Mouse (Mus musculus) CD4-positive, CD25-positive, alpha-beta regulatory T cell, adult 4 months (primary cell): Measurements from ENCODE around the gene Lamc2. TPM values are rescaled to one million over a fixed set of nuclear protein-coding genes. Genes with fewer than 3 reads are reported as not detected.

Experiments used
- ATAC-seq: one replicate; pipeline ENCODE4 v1.8.0; 2017
- polyA plus RNA-seq, 2 experiments: library from polyadenylated mRNA; unstranded; fragments of 100-300 nt; shearing (Covaris generic); gene quantifications; one replicate each; pipeline ENCODE4 v1.2.1; 2017

Lamc2 gene
- polyA plus RNA-seq, 2 experiments from 2014 or later, result 0.35 to 0.50 TPM

GRCm38 (mm10) chr1:153180160-153180559 lies 6.1 kb downstream of the Lamc2 start:
- no peak for ATAC-seq

- ATAC-seq, result no peak
Observed at GRCm38 (mm10) chr1:153174801-153175200, 11.4 kb downstream of the Lamc2 start.

- no peak for ATAC-seq
Observed at GRCm38 (mm10) chr1:153173276-153173675, 13.0 kb downstream of the Lamc2 start.

DNA sequence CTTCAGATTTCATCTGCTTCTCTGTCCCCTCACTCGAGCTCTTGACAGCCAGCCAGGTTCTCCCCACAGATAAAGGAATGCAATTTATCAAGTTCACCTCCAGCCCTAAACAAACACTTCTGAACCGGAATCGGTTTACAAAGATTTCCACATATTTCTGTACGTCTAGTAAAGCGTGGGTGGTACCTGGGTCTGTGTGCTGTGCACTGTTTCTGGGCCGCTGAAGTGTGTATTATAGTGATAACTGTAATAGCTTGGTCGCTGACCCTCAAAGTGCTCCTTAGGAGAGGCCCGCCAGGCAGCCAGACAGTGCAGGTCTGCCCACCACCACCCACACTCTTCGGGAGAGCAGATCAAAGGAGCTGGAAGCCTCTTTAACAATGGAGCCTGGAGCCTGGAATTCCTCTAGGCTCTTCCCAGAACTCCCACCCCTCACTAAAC lies 13.9 kb downstream of the Lamc2 start:
- no peak for ATAC-seq

- ATAC-seq, result no peak
Observed at GRCm38 (mm10) chr1:153171011-153171410, 15.2 kb downstream of the Lamc2 start.

GRCm38 (mm10) chr1:153168293-153168692 lies 18.0 kb downstream of the Lamc2 start:
- ATAC-seq, result no peak

- ATAC-seq, result no peak
Observed at GRCm38 (mm10) chr1:153163831-153164230, 22.4 kb downstream of the Lamc2 start.

- no peak for ATAC-seq
Observed at GRCm38 (mm10) chr1:153159137-153159536, 27.1 kb downstream of the Lamc2 start.

DNA sequence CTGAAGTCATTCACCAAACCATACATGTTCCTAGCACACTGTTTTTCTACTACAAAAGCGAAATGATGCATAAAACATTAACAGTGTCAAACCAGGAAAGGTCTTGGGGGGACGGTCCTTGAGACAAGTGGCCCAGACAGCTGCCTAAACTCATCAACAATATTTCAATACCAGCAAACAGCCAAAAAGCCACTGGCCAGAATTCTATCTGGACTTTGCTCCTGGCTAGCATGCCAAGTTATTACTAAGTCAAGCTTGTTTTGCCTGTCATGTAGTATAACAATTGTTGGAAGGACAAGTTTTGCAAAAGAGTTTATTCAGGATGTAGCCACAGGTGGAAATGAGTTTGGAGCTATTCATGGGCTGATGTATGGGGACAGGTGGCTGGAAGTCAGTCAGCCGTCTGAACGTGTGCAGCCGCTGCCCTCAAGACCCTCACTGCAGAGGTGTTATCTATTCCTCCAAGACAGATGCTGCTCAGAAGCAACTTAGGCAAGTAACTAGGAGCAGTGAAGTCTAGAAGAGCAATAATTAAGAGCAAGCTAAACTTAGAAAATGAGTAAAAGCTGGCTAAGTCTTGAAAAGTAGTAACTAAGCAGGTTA lies 29.1 kb downstream of the Lamc2 start:
- no peak for ATAC-seq

DNA sequence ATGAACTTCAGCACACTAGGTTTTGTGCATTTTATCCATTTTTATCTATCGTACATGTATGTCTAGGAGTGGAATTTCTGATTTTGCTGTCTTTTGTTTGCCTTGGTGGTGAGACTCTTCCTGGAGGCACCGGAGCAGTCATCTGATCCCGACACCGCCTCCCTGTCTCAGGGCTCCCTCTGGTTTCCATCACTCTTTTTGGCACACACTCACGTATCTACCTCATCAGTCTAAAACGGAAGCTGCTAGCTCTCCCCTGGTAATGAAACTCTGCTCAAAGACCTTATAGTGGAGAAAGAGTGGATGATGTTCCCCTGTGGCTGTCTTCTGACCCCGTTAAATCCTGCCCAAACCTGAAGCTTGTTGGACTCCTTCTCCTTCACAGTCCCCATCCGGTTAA lies 30.9 kb downstream of the Lamc2 start:
- no peak for ATAC-seq

DNA sequence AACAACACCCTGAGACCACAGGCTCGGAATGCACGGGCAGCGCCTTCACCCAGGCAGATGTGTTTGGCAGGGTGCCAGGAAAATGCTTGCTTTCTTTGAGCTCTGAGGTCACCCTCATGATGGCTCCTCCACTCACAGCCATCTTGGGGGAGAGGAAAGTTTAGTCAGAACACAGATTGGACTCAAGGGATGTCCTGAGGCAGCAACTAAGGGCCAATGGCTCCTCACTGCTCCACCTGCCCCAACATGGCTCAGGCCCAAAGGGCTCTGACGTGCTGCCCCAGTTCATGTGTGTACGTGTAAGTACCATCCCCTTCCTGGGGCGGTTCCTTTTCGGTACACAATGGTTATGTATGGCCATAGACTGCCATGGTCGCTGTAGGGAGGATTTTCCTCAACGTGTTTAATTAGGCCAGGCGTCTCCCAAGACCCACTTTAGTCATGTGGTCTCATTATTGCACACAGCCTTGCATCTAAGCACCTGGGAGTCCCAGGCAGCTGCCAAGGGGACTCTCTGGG lies 32.6 kb downstream of the Lamc2 start:
- no peak for ATAC-seq

DNA sequence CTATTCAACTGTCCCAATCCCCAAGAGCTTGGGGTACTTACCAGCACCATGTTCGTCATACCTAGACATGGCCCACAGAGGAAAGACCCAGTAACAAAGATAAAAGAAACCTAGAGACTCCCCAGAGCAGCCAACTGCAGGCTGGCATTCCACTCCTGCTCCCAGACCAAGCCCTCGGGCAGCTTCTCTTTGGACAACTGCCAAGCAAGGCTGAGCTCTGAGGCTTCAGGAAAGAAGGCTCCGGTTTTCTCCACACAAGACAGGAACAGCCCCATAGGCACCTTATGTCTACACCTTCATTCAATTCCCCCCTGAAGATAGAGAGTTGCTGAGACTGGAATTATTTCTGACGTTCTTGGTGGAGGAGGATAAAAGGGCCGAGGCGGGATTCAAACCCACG lies 33.7 kb downstream of the Lamc2 start:
- ATAC-seq, result no peak

DNA sequence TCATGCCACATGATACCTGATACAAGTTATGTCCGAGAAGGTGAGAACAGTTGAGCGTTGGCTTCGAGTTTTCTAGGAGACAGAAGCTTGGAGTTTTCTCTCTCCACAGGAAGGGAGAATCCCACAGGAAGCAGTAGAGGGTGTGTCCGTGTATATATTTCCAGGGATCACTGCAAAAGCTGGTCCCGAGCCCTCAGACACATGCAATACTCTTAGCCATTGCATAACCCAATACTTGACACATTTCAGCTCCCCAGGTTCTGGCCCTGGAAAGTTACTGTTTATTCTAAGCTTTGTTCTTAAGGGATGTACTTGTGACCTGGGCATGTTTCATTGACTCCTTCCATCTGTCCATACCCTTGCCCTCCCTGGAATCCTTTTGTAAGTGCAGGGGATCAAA lies 40.5 kb downstream of the Lamc2 start:
- ATAC-seq, result no peak

DNA sequence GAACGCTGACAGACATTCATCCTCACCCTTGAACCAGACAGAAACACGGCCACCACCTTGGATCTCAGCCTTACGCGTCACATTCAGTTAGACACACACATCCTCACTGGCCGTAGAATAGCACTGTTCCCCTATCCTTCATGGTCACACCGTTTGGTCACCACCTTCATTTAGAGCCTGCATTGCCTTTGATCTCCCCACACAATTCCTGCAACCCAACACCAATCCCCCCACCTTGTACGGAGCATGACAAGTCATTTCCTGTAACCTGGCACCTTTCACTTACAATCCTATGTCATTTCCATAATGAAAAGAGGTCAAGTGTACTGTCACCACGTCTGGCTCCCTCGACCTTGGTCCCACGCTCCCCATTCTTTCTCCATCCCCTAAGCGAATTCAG lies 42.2 kb downstream of the Lamc2 start:
- no peak for ATAC-seq

DNA sequence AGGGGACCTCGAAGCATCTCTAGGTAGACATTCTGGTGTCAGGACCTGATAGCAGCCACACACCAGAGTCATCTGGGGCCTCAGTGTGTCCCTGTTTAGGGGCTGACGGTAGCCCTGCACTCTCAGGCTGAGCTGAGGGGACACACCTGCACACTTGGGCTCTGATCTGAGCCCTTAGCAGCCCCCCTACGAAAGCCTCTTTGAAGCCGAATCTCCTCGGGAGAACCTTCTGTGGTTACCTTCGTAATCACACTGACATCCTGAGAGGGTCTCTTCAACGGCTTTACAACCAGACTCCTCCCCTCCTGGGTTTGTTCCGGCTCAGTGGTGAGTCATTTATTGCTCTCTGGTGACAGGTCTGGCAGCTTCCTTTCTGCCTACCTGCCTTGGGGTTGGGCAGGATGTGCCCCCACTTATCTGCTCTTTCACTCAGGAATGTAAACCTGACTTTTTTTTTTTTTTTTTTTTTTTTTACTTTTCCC lies 45.5 kb downstream of the Lamc2 start:
- ATAC-seq, result peak; percentile 99

GRCm38 (mm10) chr1:153140265-153140664 lies 46.0 kb downstream of the Lamc2 start:
- ATAC-seq, result no peak

GRCm38 (mm10) chr1:153139635-153140034 lies 46.6 kb downstream of the Lamc2 start:
- no peak for ATAC-seq

GRCm38 (mm10) chr1:153138486-153138885 lies 47.8 kb downstream of the Lamc2 start:
- ATAC-seq, result no peak

- no peak for ATAC-seq
Observed at GRCm38 (mm10) chr1:153136647-153137046, 49.6 kb downstream of the Lamc2 start.

DNA sequence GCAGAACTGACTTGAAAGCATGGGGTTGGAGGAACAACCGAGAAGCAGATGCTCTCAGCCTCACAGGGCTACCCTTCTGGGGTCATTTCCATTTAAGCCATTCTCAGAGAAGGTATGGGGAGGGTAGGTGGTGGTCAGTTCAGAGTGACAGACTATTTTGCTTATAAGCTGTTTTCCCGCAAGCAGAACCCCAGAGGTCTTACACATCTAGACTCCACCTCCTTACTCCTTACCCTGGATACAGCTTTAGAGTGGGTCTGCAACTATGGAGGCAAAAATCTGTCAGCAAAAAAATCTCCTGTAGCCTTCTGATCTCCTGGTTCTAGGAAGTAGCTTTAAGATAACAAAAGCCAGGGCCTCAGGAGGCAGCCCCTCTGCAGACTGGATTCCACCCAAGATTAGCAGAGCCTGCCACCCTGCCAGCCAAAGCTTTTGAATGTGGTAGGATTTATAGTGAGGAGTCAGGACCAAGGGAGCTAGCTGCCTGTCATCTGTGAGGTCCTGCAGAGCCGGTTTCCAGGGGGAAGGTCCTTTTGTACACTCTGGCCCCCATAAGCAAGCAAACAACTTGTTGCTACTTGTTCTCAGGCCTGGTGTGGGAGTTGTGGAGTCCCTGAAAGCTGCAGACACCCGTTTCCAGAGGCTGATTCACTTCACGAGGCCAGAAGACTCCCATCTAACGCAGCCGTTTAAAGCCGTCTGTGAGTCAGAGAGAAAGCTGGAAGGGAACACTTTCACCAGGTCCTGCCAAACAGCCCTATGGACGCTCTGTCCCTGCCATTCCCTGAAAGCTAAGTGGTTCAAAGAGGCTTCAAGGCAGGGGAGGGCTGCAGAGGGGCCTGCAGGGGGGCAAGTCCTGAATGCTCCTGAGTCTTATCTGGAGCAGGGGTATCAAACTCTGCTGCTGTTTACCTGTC lies 52.1 kb downstream of the Lamc2 start:
- no peak for ATAC-seq

DNA sequence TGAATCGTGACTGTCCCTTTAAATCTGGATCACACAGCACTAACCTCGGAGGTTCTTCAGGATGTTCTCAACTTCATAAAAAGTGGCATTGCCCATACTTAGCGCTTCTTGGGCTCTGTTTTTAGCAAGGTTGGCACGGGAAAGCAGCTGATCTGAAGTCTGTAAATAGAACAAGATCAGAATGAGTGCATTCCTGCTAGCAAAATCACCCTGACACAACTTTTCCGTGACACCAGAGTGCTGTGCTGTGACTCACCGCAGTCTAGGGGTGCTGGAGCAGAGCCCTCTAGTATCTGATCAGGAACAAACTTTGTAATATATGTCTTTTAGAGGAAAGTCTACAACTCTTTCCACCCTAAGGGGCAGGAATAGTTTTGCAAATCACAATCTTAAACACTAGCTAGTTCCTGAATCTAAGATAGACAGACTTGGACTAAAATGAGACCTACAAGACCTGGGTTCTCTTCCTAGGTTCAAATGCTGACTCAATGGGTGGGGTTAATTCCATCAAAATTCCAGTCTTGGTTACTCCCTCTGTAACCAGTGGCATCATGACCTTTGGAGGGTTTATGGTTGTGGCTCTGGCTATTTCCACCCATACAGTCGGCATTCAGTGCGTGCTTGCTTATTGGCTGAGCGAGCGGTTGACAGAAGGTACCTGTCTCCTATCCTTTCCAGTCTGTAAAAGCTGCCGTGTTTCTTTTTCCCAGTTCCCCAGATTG lies 56.1 kb downstream of the Lamc2 start:
- peak; percentile 89 for ATAC-seq

DNA sequence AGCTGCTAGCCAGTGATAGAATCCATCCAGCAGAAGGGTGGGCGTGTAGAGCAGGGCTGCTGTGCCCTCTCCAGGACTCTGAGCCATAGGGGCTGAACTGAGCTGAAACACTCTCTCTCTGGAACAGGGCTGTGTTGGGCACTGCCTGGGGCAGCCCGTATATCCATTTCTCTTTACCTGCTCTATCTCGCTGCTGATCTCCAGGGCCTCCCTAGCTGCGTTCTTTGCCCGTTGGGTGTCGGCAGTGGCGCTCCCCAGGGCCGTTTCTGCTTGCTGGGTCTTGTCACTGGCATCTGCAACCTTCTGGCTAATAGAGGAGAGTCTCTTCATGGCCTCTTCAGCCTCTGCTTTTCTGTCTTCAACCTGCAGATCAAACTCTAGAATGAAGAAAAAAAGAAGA lies 57.5 kb downstream of the Lamc2 start:
- no peak for ATAC-seq

DNA sequence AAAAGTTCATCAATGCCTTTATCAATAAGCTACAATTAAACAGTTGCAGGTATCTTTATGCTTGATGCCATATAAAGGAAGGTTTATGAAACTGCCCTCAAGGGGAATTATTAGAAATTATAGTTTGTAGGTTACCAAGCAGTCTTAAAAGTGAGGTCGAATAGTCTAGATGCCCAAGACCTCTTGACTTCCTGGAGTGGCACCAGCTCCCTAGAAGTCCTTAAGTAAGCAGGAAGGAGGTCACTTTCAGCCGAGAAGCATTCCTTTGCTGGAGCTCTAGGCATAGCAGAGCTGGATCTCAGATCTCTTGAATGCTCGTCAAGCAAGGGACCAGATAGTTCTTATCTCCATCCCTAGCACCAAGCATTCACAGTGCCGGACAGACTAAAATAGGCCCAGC lies 58.6 kb downstream of the Lamc2 start:
- ATAC-seq, result no peak
